Mouse (Mus musculus) ES-Bruce4 (cell line): Measurements from ENCODE around the gene Tnr.

ENCODE experiments used
- CTCF ChIP-seq: IDR thresholded peaks from one replicate; pipeline ENCODE4 v1.8.1; 2011; ENCODE audit warnings: low read depth, low read length
- EP300 ChIP-seq: IDR thresholded peaks from 2 replicates; pipeline ENCODE4 v1.6.1; 2011; ENCODE audit warnings: low read depth, low read length; ENCODE audit not compliant: insufficient read depth
- POLR2A ChIP-seq: IDR thresholded peaks from one replicate; pipeline ENCODE4 v1.8.1; 2011; ENCODE audit warnings: low read length; ENCODE audit not compliant: insufficient read depth

DNA sequence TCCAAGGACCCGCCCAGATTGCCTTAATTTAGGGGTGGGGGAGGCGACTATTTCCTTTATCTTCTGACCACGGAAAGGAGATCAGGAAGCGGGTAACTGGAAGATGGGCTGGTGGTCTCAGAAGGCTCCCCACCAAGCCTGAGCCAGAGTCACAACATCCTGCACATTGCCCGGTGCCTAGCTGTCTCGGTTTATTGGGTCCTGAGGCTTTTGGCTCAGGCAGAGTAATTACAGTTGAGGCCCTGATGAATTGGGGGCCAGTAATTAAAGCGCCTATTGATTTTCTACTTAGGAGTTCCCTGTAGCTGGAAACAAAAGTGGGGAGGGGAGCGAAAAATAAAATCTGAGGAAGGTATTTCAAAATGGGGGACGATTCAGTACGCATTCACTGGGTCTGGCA, 27.5 kb downstream of the Tnr start:
- TF ChIP-seq CTCF (no peak), POLR2A (no peak), EP300 (no peak)
